In genomic region chr5:119672348-119672983, GRCm38 (mm10) we compare ENCODE assay signal across 7 mouse cellular contexts. TPM values are rescaled to one million over a fixed set of nuclear protein-coding genes. Genes with fewer than 3 reads are reported as not detected.
DNase-seq lines count a peak whose midpoint lies in the region; ATAC-seq and TF ChIP-seq lines count a peak whose summit lies in the region.

No protein-coding gene starts in this region.

- peak overlapping the region; percentile 98 for H3K27ac ChIP-seq in lung, embryonic 16.5 days (ENCODE audit: low read length)
- no peak overlapping the region for H3K27ac ChIP-seq in forebrain, embryonic 12.5 days
- peak overlapping the region; percentile 93 for H3K27ac ChIP-seq in limb, embryonic 12.5 days
- no peak overlapping the region for H3K27ac ChIP-seq in olfactory bulb, adult 2 months (ENCODE audit: insufficient read depth, low read depth, low read length)

- peaks cover 16% of the 10 kb centered on the region for H3K4me1 ChIP-seq in lung, embryonic 16.5 days (replicated peaks; ENCODE audit: control insufficient read depth, insufficient read depth, low read length)
- H3K4me1 ChIP-seq in forebrain, embryonic 12.5 days, result peaks cover 21% of the 10 kb centered on the region
- peaks cover 33% of the 10 kb centered on the region for H3K4me1 ChIP-seq in limb, embryonic 12.5 days (replicated peaks)
- peaks cover 11% of the 10 kb centered on the region for H3K4me1 ChIP-seq in olfactory bulb, adult 2 months (ENCODE audit: control insufficient read depth, insufficient read depth, low read length)

- peak overlapping the region; percentile 91 for H3K9ac ChIP-seq in lung, embryonic 16.5 days (ENCODE audit: low read length)
- H3K9ac ChIP-seq in forebrain, embryonic 12.5 days, result no peak overlapping the region
- H3K9ac ChIP-seq in limb, embryonic 12.5 days (replicated peaks), result peak overlapping the region; percentile 79

- H3K9me3 ChIP-seq in lung, embryonic 16.5 days (ENCODE audit: control insufficient read depth, low read length), result no peaks in the 10 kb centered on the region
- H3K9me3 ChIP-seq in forebrain, embryonic 12.5 days, result no peaks in the 10 kb centered on the region
- H3K9me3 ChIP-seq in limb, embryonic 12.5 days, result no peaks in the 10 kb centered on the region

- H3K36me3 ChIP-seq in lung, embryonic 16.5 days (ENCODE audit: control insufficient read depth, insufficient read depth, low read length), result no peaks in the 10 kb centered on the region
- no peaks in the 10 kb centered on the region for H3K36me3 ChIP-seq in forebrain, embryonic 12.5 days (replicated peaks)
- H3K36me3 ChIP-seq in limb, embryonic 12.5 days, result no peaks in the 10 kb centered on the region

- no peak for DNase-seq in lung, postnatal 36 days
- DNase-seq in left cerebral cortex, adult 18-20 months (ENCODE audit: low spot score in 2 of 2), result no peak
- DNase-seq in urinary bladder, adult 2 months (ENCODE audit: low spot score), result no peak

- ATAC-seq in lung, embryonic 16.5 days (ENCODE audit: low read depth), result no peak
- ATAC-seq in forebrain, embryonic 12.5 days (ENCODE audit: low FRiP score), result no peak
- no peak for ATAC-seq in limb, embryonic 12.5 days (ENCODE audit: insufficient number of reproducible peaks, insufficient read depth, low FRiP score, low TSS enrichment, low read depth)

- no peak for TF ChIP-seq POLR2A in olfactory bulb, adult 2 months (IDR thresholded peaks at IDR 0.05; ENCODE audit: insufficient read depth, low read depth, low read length)

- under 1% methylated on average over 19 of the region's 19 CpGs for WGBS in lung, embryonic 16.5 days
- WGBS in forebrain, embryonic 12.5 days, result under 1% methylated on average over 19 of the region's 19 CpGs
- under 1% methylated on average over 19 of the region's 19 CpGs for WGBS in limb, embryonic 12.5 days
- WGBS in olfactory bulb, adult 2 months, result 9% methylated on average over 19 of the region's 19 CpGs

- H3K4me2 ChIP-seq in lung, embryonic 16.5 days (ENCODE audit: low read depth, low read length), result peak overlapping the region; percentile 79
- H3K4me2 ChIP-seq in forebrain, embryonic 12.5 days, result 0 out of 2 replicates have a peak overlapping the region, but pooled peaks have one; percentile 52
- H3K4me2 ChIP-seq in limb, embryonic 12.5 days, result peak overlapping the region; percentile 75

- TF ChIP-seq CTCF in olfactory bulb, adult 2 months (IDR thresholded peaks at IDR 0.05; ENCODE audit: insufficient read depth, low read depth, low read length), result no peak

- peaks cover 16% of the 10 kb centered on the region; the same call in 1 of the 2 replicates for H3K27me3 ChIP-seq in lung, embryonic 16.5 days (ENCODE audit: control insufficient read depth, insufficient read depth, low read depth, low read length)
- H3K27me3 ChIP-seq in forebrain, embryonic 12.5 days, result peaks cover 96% of the 10 kb centered on the region
- H3K27me3 ChIP-seq in limb, embryonic 12.5 days, result peaks cover 91% of the 10 kb centered on the region

- H3K4me3 ChIP-seq in lung, embryonic 16.5 days (ENCODE audit: low read length), result peak overlapping the region; percentile 70
- peak overlapping the region; percentile 13; the same call in 1 of the 2 replicates for H3K4me3 ChIP-seq in forebrain, embryonic 12.5 days (replicated peaks)
- peak overlapping the region; percentile 48 for H3K4me3 ChIP-seq in limb, embryonic 12.5 days (replicated peaks)
- H3K4me3 ChIP-seq in olfactory bulb, adult 2 months (ENCODE audit: insufficient read depth, low read depth, low read length), result peak overlapping the region; percentile 21

RNA-seq across cellular contexts. Expression of gene Tbx3, which starts 2.0 kb away (rescaled TPM):
- polyA plus RNA-seq in lung, embryonic 16.5 days (2015; fragmentation: Nextera tagmentation; extraction: Ambion mirVana), result 53.4 and 65.3 TPM in 2 replicates
- polyA plus RNA-seq in forebrain, embryonic 12.5 days (2016; fragmentation: Nextera tagmentation; extraction: Ambion mirVana), result 1.7 and 2.3 TPM in 2 replicates
- polyA plus RNA-seq in limb, embryonic 12.5 days (2016; fragmentation: Nextera tagmentation; extraction: Ambion mirVana), result 38.3 and 42.4 TPM in 2 replicates
- not detected in 2 replicates for polyA plus RNA-seq in olfactory bulb, adult 2 months (2012; ENCODE audit: insufficient read depth, insufficient read length, low replicate concordance, missing spikeins)
- 1 to 10 TPM; 4.5 to 5.5 TPM for total RNA-seq in left cerebral cortex, adult 18-20 months (2021)
- 40.4 and 54.3 TPM in 2 replicates for polyA plus RNA-seq in urinary bladder, adult 2 months (2012; rRNA removed)

Comparison
In these comparisons a context has a peak if more than half of its experiments do, and no peak if none do; other contexts are left out.
1. H3K27ac ChIP-seq: peak in lung, embryonic 16.5 days (single experiment) and limb, embryonic 12.5 days (single experiment); none in forebrain, embryonic 12.5 days (single experiment) and olfactory bulb, adult 2 months (single experiment).
2. H3K4me3 ChIP-seq: peak in every context shown above with its lines; median percentile 70 in lung, embryonic 16.5 days; 48 in limb, embryonic 12.5 days; 21 in olfactory bulb, adult 2 months; 13 in forebrain, embryonic 12.5 days.
3. RNA of gene Tbx3, which starts 2.0 kb away (polyA plus RNA-seq): 53.4 to 65.3 TPM in lung, embryonic 16.5 days, 38.3 to 42.4 TPM in limb, embryonic 12.5 days and 40.4 to 54.3 TPM in urinary bladder, adult 2 months; 1.7 to 2.3 TPM in forebrain, embryonic 12.5 days and not detected in olfactory bulb, adult 2 months; every median in the first group is over 10 times any median in the second.
4. Peak in every context shown above with its lines, with median percentiles within 50 percentile points of each other: H3K4me2 ChIP-seq.